Mouse (Mus musculus) ES-Bruce4 (cell line): ENCODE data around the gene Upp2. TPM values are rescaled to one million over a fixed set of nuclear protein-coding genes. Genes with fewer than 3 reads are reported as not detected.

Source experiments
- H3K27ac ChIP-seq: 2 replicates; pipeline ENCODE4 v1.5.1; 2012; ENCODE audit warnings: low read length, inconsistent platforms; ENCODE audit not compliant: insufficient read depth
- H3K27me3 ChIP-seq: 2 replicates; pipeline ENCODE4 v1.6.1; 2012; ENCODE audit warnings: mild to moderate bottlenecking, low read length, inconsistent platforms; ENCODE audit not compliant: control insufficient read depth, poor library complexity, insufficient read depth, severe bottlenecking
- H3K36me3 ChIP-seq: 2 replicates; pipeline ENCODE4 v1.6.1; 2012; ENCODE audit warnings: inconsistent platforms, mild to moderate bottlenecking, low read length, moderate library complexity; ENCODE audit not compliant: control insufficient read depth, poor library complexity, insufficient read depth, severe bottlenecking
- H3K4me1 ChIP-seq: one replicate; pipeline ENCODE4 v1.8.1; 2011; ENCODE audit warnings: low read length; ENCODE audit not compliant: control insufficient read depth, insufficient read depth
- H3K4me3 ChIP-seq: 2 replicates; pipeline ENCODE4 v1.5.1; 2011; ENCODE audit warnings: low read depth, mild to moderate bottlenecking, low read length
- H3K9ac ChIP-seq: 2 replicates; pipeline ENCODE4 v1.6.1; 2012; ENCODE audit warnings: low read depth, mild to moderate bottlenecking, inconsistent platforms; ENCODE audit not compliant: poor library complexity, severe bottlenecking
- H3K9me3 ChIP-seq: replicated peaks from 2 replicates; pipeline ENCODE4 v1.6.1; 2012; ENCODE audit warnings: mild to moderate bottlenecking, low read length, inconsistent platforms; ENCODE audit not compliant: control insufficient read depth, poor library complexity, insufficient read depth, severe bottlenecking
- CTCF ChIP-seq: IDR thresholded peaks from one replicate; pipeline ENCODE4 v1.8.1; 2011; ENCODE audit warnings: low read depth, low read length
- EP300 ChIP-seq: IDR thresholded peaks from 2 replicates; pipeline ENCODE4 v1.6.1; 2011; ENCODE audit warnings: low read depth, low read length; ENCODE audit not compliant: insufficient read depth
- POLR2A ChIP-seq: IDR thresholded peaks from one replicate; pipeline ENCODE4 v1.8.1; 2011; ENCODE audit warnings: low read length; ENCODE audit not compliant: insufficient read depth
- polyA plus RNA-seq: library from polyadenylated mRNA; stranded (reverse); fragments of >200 nt; gene quantifications from 2 replicates; pipeline ENCODE4 v1.2.4, GENCODE M21; 2011; ENCODE audit warnings: low read depth; ENCODE audit not compliant: missing spikeins, insufficient read depth, insufficient read length

Upp2 gene
- polyA plus RNA-seq = 1.4 TPM in 1 of 2 replicates, not detected in the other

DNA sequence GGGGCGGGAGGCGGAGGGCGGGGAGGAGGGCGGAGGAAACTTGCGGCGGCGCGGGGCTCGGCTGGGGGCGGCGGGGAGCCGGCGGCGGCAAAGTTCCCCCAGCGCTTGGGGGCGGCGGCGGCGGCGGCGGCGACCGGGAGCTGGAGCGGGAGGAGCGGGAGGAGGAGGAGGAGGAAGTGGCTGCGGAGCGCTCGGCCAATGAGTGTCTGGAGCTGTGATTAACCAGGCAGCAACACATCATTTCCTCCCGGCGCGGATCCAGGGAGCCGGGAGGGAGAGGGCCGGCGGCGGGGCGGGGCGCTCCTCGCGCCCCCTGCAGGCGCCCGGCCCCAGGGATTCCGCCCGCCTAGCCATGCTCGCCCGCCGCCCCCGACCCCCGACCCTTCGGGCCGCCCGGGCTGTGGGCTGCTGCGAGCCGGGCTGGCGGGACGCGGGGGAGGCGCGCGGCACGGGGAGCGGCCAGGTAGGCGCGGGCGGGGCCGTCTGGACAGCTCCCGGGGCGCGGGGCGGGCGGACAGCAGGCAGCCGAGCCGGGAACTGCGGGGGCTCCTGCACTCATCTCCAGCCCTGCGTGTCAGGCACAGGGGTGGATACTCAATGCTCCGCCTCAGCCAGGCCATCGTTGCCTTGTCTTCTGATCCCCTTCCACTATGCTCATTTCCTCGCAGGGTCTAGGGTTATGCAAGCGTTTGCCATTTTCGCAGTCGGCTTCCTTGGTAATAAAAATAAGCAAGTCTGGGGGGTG lies at the start of gene Upp2, which contains the start of gene Acvr1:
Gene Upp2, plus strand, starts transcription at position 233 of the 745 bp plus-strand sequence.
Gene Acvr1, minus strand, starts transcription at position 92 of the 745 bp plus-strand sequence.
- Histone ChIP-seq H3K9ac (peak within 1 kb of the TSS; percentile 97), H3K9me3 (no peaks in the 10 kb centered on the region), H3K4me3 (peak within 1 kb of the TSS; percentile 83), H3K4me1 (no peaks in the 10 kb centered on the region), H3K27me3 (no peaks in the 10 kb centered on the region), H3K27ac (no peak within 1 kb of the TSS), H3K36me3 (no peaks in the 10 kb centered on the region)
- TF ChIP-seq POLR2A = no peak
- TF ChIP-seq CTCF = no peak
- TF ChIP-seq EP300 = no peak

DNA sequence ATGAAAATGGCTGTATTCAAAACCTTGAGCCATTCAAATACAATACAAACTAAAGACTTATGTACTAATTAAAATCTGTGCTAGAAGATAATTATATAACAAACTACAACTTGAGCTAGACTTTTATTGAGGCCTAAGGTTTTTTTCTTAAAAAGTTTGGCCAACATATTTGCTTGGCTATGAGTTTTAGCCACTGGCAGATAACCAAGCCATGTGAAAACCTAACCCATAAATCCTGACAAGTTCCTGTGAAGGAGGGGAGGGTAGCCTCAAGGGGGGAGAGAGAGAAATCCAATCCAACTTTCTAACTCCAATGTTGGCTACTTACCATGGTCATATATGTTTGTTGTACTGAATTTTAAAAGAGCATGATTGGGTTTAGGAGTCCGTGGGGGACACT lies 48.6 kb upstream of the Upp2 start:
- H3K4me3 ChIP-seq = no peak overlapping the region
- H3K27me3 ChIP-seq = no peaks in the 10 kb centered on the region
- TF ChIP-seq EP300 (no peak), CTCF (no peak), POLR2A (no peak)
- H3K36me3 ChIP-seq = no peaks in the 10 kb centered on the region
- no peaks in the 10 kb centered on the region for H3K4me1 ChIP-seq
- H3K27ac ChIP-seq = no peak overlapping the region
- no peaks in the 10 kb centered on the region for H3K9me3 ChIP-seq
- no peak overlapping the region for H3K9ac ChIP-seq

DNA sequence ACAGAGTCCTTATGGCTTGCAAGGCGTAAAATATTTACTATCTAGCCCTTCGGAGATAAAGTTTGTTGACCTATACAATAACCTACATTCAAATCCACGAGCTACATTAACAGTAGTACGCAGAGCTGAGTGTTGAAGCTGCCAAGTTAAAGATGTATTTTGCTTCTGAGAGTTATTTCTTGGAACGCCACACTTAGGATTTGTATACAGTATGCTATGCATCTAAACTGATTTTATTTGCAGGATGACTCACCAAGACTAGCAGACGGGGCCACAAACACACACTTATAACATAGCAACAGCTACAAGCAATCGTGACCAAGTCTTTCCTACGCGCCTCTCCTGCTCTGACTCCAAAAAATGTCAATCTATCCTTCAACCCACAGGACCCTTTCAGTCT lies 46.4 kb upstream of the Upp2 start:
- Histone ChIP-seq H3K9ac (no peak overlapping the region), H3K4me1 (no peaks in the 10 kb centered on the region), H3K4me3 (no peak overlapping the region), H3K27me3 (no peaks in the 10 kb centered on the region), H3K9me3 (no peaks in the 10 kb centered on the region), H3K36me3 (no peaks in the 10 kb centered on the region), H3K27ac (no peak overlapping the region)
- TF ChIP-seq CTCF (no peak), POLR2A (no peak), EP300 (no peak)

DNA sequence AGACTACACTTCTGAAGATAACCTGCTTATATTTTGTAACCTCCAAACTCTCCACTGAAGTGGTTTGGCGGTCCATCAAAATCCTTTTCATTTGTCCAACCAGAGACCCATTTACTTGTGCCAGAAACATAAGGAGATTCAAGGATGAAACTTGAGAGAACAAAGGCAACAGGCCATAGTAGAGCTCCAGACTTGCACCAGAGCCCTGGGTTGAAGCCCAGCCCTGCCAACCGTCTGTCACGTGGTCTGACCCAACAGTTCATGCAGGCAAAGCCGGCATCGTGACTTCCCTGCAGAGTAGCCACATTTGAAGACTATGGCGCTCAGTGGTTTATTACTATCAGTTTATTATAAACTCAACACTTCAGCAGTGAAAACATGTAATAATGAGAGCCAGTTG lies 45.5 kb upstream of the Upp2 start:
- no peak for TF ChIP-seq POLR2A
- no peak for TF ChIP-seq CTCF
- TF ChIP-seq EP300 = no peak
- H3K27me3 ChIP-seq = no peaks in the 10 kb centered on the region
- no peaks in the 10 kb centered on the region for H3K4me1 ChIP-seq
- no peak overlapping the region for H3K4me3 ChIP-seq
- no peaks in the 10 kb centered on the region for H3K36me3 ChIP-seq
- no peak overlapping the region for H3K27ac ChIP-seq
- no peaks in the 10 kb centered on the region for H3K9me3 ChIP-seq
- no peak overlapping the region for H3K9ac ChIP-seq

- no peaks in the 10 kb centered on the region for H3K9me3 ChIP-seq
- no peak for TF ChIP-seq EP300
- no peak for TF ChIP-seq POLR2A
- no peak for TF ChIP-seq CTCF
- no peak overlapping the region for H3K4me3 ChIP-seq
- H3K27me3 ChIP-seq = no peaks in the 10 kb centered on the region
- no peak overlapping the region for H3K9ac ChIP-seq
- H3K36me3 ChIP-seq = no peaks in the 10 kb centered on the region
- no peak overlapping the region for H3K27ac ChIP-seq
- no peaks in the 10 kb centered on the region for H3K4me1 ChIP-seq
Measured at GRCm38 (mm10) chr2:58523097-58523496, 44.0 kb upstream of the Upp2 start.

DNA sequence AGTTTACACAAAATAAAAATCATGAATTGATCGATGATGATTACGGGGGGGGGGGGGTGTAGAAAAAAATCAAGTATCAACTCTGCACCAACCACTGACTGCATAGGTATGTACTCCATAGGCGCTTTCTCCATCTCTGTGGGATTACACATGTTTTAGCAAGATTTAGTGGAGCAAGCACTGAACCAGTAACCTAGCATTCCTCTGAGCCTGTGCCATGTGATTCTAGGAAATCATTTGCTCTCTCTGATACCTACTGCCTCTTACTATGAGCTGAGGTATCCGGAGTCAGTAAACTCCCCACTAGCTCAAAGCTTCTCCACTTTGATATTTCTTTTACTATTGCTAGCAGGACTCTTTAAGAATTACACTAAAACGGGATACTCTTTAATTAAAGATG lies 43.2 kb upstream of the Upp2 start:
- Histone ChIP-seq H3K4me3 (no peak overlapping the region), H3K9me3 (no peaks in the 10 kb centered on the region), H3K27me3 (no peaks in the 10 kb centered on the region), H3K27ac (no peak overlapping the region), H3K4me1 (no peaks in the 10 kb centered on the region), H3K9ac (no peak overlapping the region), H3K36me3 (no peaks in the 10 kb centered on the region)
- TF ChIP-seq EP300 (no peak), POLR2A (no peak), CTCF (no peak)
